Mouse (Mus musculus): ENCODE data around the gene Hrk. TPM values are rescaled to one million over a fixed set of nuclear protein-coding genes. Genes with fewer than 3 reads are reported as not detected.

Hrk gene
- total and polyA plus RNA-seq, 3 experiments: not detected

GRCm38 (mm10) chr5:118214012-118214411 lies 49.6 kb downstream of the Hrk start:
- Histone ChIP-seq H3K36me3 (replicated peaks in 1 of 2; ENCODE audit: control insufficient read depth in 1 of 2, insufficient read depth in 1 of 2, low read length in 1 of 2) (peaks cover 0 to 24% of the 10 kb centered on the region in 2 experiments), H3K9ac (ENCODE audit: insufficient read depth, low read depth) (no peak overlapping the region), H3K4me2 (ENCODE audit: insufficient read depth, low read depth, poor library complexity, severe bottlenecking) (peak overlapping the region; percentile 54; the same call in 1 of the 2 replicates), H3K79me2 (replicated peaks; ENCODE audit: control insufficient read depth, extremely low read depth, insufficient read depth, poor library complexity, severe bottlenecking) (no peaks in the 10 kb centered on the region), H3K9me3 (replicated peaks; ENCODE audit: low read length) (no peaks in the 10 kb centered on the region), H3K27ac (ENCODE audit: insufficient read depth, low read depth) (no peak overlapping the region), H3K27me3 (replicated peaks) (no peaks in the 10 kb centered on the region), H3K4me3 (replicated peaks in 1 of 3; ENCODE audit: low read depth in 2 of 3, low read length in 2 of 3, poor library complexity in 1 of 3) (peak overlapping the region in 1 of 3 experiments; percentile 3), H3K4me1 (ENCODE audit: control insufficient read depth in 1 of 2, insufficient read depth in 2 of 2) (peaks cover 0 to 5% of the 10 kb centered on the region in 2 experiments; a peak in 1 of 4 replicates)
- in situ Hi-C loops (cut with MboI; ENCODE audit: low pct_ligation_motif_present, low pct_unique_long_range_greater_than_20kb, low sequenced_read_pairs): no loop called here
- DNase-seq (ENCODE audit: extremely low read depth): no peak
- no peak for TF ChIP-seq ELF1 (IDR thresholded peaks at IDR 0.05; ENCODE audit: low read depth, low read length)
- TF ChIP-seq CHD1 (IDR thresholded peaks at IDR 0.05; ENCODE audit: low read depth, low read length): no peak
- TF ChIP-seq EP300 (IDR thresholded peaks at IDR 0.05; ENCODE audit: low read length): no peak
- no peak for TF ChIP-seq ZKSCAN1 (IDR thresholded peaks at IDR 0.05; ENCODE audit: borderline replicate concordance, low read depth, low read length)
- TF ChIP-seq USF2 (conservative IDR thresholded peaks at IDR 0.05; ENCODE audit: low read depth, low read length): no peak
- no peak for TF ChIP-seq CHD2 (IDR thresholded peaks at IDR 0.05; ENCODE audit: low read length)
- TF ChIP-seq IRF4 (IDR thresholded peaks at IDR 0.05; ENCODE audit: low read depth, low read length): no peak
- TF ChIP-seq E2F4 (IDR thresholded peaks at IDR 0.05; ENCODE audit: insufficient replicate concordance, low read depth, low read length): no peak
- no peak for TF ChIP-seq TBP (conservative IDR thresholded peaks at IDR 0.05; ENCODE audit: low read depth, low read length)
- TF ChIP-seq MXI1 (IDR thresholded peaks at IDR 0.05; ENCODE audit: low read depth, low read length): no peak
- TF ChIP-seq MEF2A (IDR thresholded peaks at IDR 0.05; ENCODE audit: borderline replicate concordance, low read depth, low read length): no peak
- no peak for TF ChIP-seq MAX (IDR thresholded peaks at IDR 0.05; ENCODE audit: low read length)
- TF ChIP-seq POLR2A (IDR thresholded peaks at IDR 0.05; ENCODE audit: low read depth, low read length): no peak
- no peak for TF ChIP-seq NRF1 (IDR thresholded peaks at IDR 0.05; ENCODE audit: low read depth, low read length)
- no peak for TF ChIP-seq MAZ (IDR thresholded peaks at IDR 0.05; ENCODE audit: low read depth, low read length)
- dilution Hi-C loops (cut with MboI; ENCODE audit: extremely low pct_ligation_motif_present, extremely low pct_unique_long_range_greater_than_20kb, low sequenced_read_pairs): no loop called here

DNA sequence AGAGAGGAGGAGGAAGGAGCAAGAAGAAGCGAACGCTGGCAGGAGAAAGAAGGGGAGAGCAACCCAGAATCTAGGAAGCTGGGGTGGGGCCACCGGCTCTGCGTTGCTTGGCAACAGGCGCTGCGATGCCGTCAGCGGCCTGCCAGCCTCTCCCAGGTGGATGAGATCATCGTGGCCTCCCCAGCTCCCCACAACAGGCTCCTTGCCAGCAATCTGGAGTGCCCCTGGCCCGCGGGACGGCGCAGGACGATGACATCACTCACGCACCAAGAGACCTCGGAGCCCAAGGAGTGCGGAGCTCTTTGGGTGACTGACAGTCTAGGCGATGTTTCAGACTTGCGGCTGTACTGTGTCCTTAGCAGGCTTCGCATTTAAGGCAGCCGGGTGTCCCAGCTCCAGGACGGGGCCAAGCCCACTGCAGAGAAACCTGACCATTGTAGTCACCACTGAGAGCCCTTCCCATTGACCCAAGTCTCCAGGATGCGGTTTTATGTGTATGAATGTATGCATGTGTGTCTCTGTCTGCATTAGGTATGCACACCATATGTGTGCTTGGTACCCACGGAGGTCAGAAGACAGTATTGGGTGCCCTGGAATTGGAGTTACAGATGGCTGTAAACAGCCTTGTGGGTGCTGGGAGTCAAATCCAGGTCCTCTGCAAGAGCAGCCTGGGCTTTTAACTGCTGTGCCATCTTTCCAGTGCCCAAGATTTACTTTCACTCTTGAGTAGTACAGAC lies 50.1 kb downstream of the Hrk start:
- TF ChIP-seq IRF4 (IDR thresholded peaks at IDR 0.05; ENCODE audit: low read depth, low read length) (0 out of 2 replicates have a peak, but pooled peaks have one; percentile 30), POLR2A (IDR thresholded peaks at IDR 0.05; ENCODE audit: low read depth, low read length) (no peak), HCFC1 (IDR thresholded peaks at IDR 0.05; ENCODE audit: low read depth, low read length) (peak; percentile 55), JUN (IDR thresholded peaks at IDR 0.05; ENCODE audit: insufficient read depth, low read depth, low read length) (peak; percentile 39; the same call in 1 of the 2 replicates), ETS1 (conservative IDR thresholded peaks at IDR 0.05; ENCODE audit: low read depth, low read length) (0 out of 2 replicates have a peak, but pooled peaks have one; percentile 17)
- Histone ChIP-seq H3K4me2 (ENCODE audit: insufficient read depth, low read depth, poor library complexity, severe bottlenecking) (peak overlapping the region; percentile 54), H3K79me2 (replicated peaks; ENCODE audit: control insufficient read depth, extremely low read depth, insufficient read depth, poor library complexity, severe bottlenecking) (no peaks in the 10 kb centered on the region), H3K27me3 (replicated peaks) (no peaks in the 10 kb centered on the region), H3K36me3 (replicated peaks in 1 of 2; ENCODE audit: control insufficient read depth in 1 of 2, insufficient read depth in 1 of 2, low read length in 1 of 2) (peaks cover 0 to 26% of the 10 kb centered on the region in 2 experiments), H3K27ac (ENCODE audit: insufficient read depth, low read depth) (no peak overlapping the region), H3K9me3 (replicated peaks; ENCODE audit: low read length) (no peaks in the 10 kb centered on the region), H3K4me1 (ENCODE audit: control insufficient read depth in 1 of 2, insufficient read depth in 2 of 2) (peaks cover 0 to 5% of the 10 kb centered on the region in 2 experiments; a peak in 1 of 4 replicates), H3K4me3 (replicated peaks in 1 of 3; ENCODE audit: low read depth in 2 of 3, low read length in 2 of 3, poor library complexity in 1 of 3) (peak overlapping the region in 2 of 3 experiments; percentile 7 to 20), H3K9ac (ENCODE audit: insufficient read depth, low read depth) (no peak overlapping the region; the same call in 1 of the 2 replicates)
- dilution Hi-C loops (cut with MboI; ENCODE audit: extremely low pct_ligation_motif_present, extremely low pct_unique_long_range_greater_than_20kb, low sequenced_read_pairs) (no loop called here), in situ Hi-C loops (cut with MboI; ENCODE audit: low pct_ligation_motif_present, low pct_unique_long_range_greater_than_20kb, low sequenced_read_pairs) (no loop called here)
- peak; percentile 4 for DNase-seq (ENCODE audit: extremely low read depth)
